Mouse (Mus musculus) olfactory bulb, adult 2 months (tissue): ENCODE measurements at regions not wholly inside any gene's neighbourhood (a gene's known extent, or its start where the extent isn't known, plus 50 kb on each side); places are given as distances from the start of the nearest gene placed in this dataset.

ENCODE experiments used
- CTCF ChIP-seq: fragments of 200-500 bp; IDR thresholded peaks from 2 replicates; pipeline ENCODE4 v1.5.1; 2012; ENCODE audit warnings: low read depth, mild to moderate bottlenecking, low read length, moderate library complexity; ENCODE audit not compliant: insufficient read depth
- POLR2A ChIP-seq: fragments of 200-500 bp; IDR thresholded peaks from 2 replicates; pipeline ENCODE4 v1.6.1; 2012; ENCODE audit warnings: mild to moderate bottlenecking, low read depth, low read length, moderate library complexity; ENCODE audit not compliant: insufficient read depth

GRCm38 (mm10) chr15:33758771-33759170 is 598.9 kb downstream of the 9430069I07Rik start:
- no peak for TF ChIP-seq CTCF
- no peak for TF ChIP-seq POLR2A
